Mouse (Mus musculus) kidney, embryonic 15.5 days (tissue): ENCODE measurements at regions not wholly inside any gene's neighbourhood (a gene's known extent, or its start where the extent isn't known, plus 50 kb on each side); places are given as distances from the start of the nearest gene placed in this dataset.

Experiments used
- ATAC-seq: fragments of 200-750 bp; cut with Nextera tagmentation; replicated peaks from 2 replicates; pipeline ENCODE4 v1.8.0; 2017; ENCODE audit warnings: moderate TSS enrichment; ENCODE audit not compliant: low FRiP score
- H3K27ac ChIP-seq: fragments of 300-500 bp; sonication (generic); 2 replicates; pipeline ENCODE4 v1.5.1; 2015; ENCODE audit warnings: mild to moderate bottlenecking, inconsistent platforms
- H3K27me3 ChIP-seq: fragments of 300-500 bp; sonication (generic); 2 replicates; pipeline ENCODE4 v1.6.1; 2015; ENCODE audit warnings: inconsistent platforms
- H3K36me3 ChIP-seq: fragments of 300-500 bp; sonication (generic); 2 replicates; pipeline ENCODE4 v1.6.1; 2015; ENCODE audit warnings: inconsistent platforms
- H3K4me1 ChIP-seq: fragments of 300-500 bp; sonication (generic); 2 replicates; pipeline ENCODE4 v1.6.1; 2015; ENCODE audit warnings: inconsistent platforms
- H3K4me2 ChIP-seq: fragments of 300-500 bp; sonication (generic); 2 replicates; pipeline ENCODE4 v1.6.1; 2015; ENCODE audit warnings: moderate library complexity, mild to moderate bottlenecking, inconsistent platforms
- H3K4me3 ChIP-seq: fragments of 300-500 bp; sonication (generic); replicated peaks from 2 replicates; pipeline ENCODE4 v1.5.1; 2015; ENCODE audit warnings: mild to moderate bottlenecking, inconsistent platforms
- H3K9ac ChIP-seq: fragments of 300-500 bp; sonication (generic); 2 replicates; pipeline ENCODE4 v1.6.1; 2015; ENCODE audit warnings: mild to moderate bottlenecking, inconsistent platforms
- H3K9me3 ChIP-seq: fragments of 300-500 bp; sonication (generic); replicated peaks from 2 replicates; pipeline ENCODE4 v1.6.1; 2016; ENCODE audit warnings: inconsistent platforms
- WGBS: fragments of 180-500 bp; shearing (Covaris S2); methylation state at CpG from one replicate; pipeline ENCODE4 v1.1.7; 2015; ENCODE audit warnings: mixed read lengths; 5-methylcytosine and 5-hydroxymethylcytosine counted together

DNA sequence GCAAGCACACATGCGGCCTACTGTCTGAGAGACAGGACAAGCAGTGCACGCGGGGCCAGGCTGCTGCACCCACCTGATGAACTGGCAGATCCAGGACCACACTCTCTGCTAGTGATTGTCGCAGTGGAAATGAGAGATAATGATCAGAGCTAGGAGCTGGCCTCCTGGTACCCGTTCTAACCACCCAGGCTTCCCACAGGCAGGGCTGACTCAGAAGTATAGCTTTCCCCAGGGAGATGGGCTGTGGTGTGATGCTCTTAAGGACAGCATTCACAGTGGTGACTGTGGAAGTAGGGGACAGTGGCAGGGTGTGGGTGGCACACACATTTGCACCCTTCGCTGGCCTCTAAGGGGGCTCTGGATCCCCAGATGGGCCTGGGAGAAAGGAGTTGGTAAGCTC, 128.0 kb downstream of the Kif26a start:
- ATAC-seq = no peak; the same call in 1 of the 2 replicates
- Histone ChIP-seq H3K4me1 (peaks cover 19% of the 10 kb centered on the region), H3K27me3 (peaks cover 34% of the 10 kb centered on the region), H3K27ac (no peak overlapping the region), H3K36me3 (no peaks in the 10 kb centered on the region), H3K9me3 (no peaks in the 10 kb centered on the region), H3K9ac (no peak overlapping the region), H3K4me3 (no peak overlapping the region), H3K4me2 (no peak overlapping the region)
- 83% methylated on average over 6 of the region's 6 CpGs for WGBS

- H3K4me2 ChIP-seq = no peak overlapping the region
- 25% methylated on average over 11 of the region's 11 CpGs for WGBS
- H3K36me3 ChIP-seq = no peaks in the 10 kb centered on the region
- ATAC-seq = no peak
- peaks cover 39% of the 10 kb centered on the region for H3K27me3 ChIP-seq
- H3K27ac ChIP-seq = no peak overlapping the region
- H3K4me3 ChIP-seq = no peak overlapping the region
- H3K9ac ChIP-seq = no peak overlapping the region
- peaks cover 19% of the 10 kb centered on the region for H3K4me1 ChIP-seq
- H3K9me3 ChIP-seq = no peaks in the 10 kb centered on the region
These were observed 128.7 kb downstream of the Kif26a start for GRCm38 (mm10) chr12:112274756-112275155.

- H3K9me3 ChIP-seq = no peaks in the 10 kb centered on the region
- peaks cover 19% of the 10 kb centered on the region for H3K4me1 ChIP-seq
- H3K27ac ChIP-seq = no peak overlapping the region
- H3K4me3 ChIP-seq = no peak overlapping the region
- peaks cover 42% of the 10 kb centered on the region for H3K27me3 ChIP-seq
- no peaks in the 10 kb centered on the region for H3K36me3 ChIP-seq
- H3K9ac ChIP-seq = no peak overlapping the region
- H3K4me2 ChIP-seq = no peak overlapping the region
- ATAC-seq = no peak
- WGBS = 41% methylated on average over 7 of the region's 7 CpGs
These were observed 130.6 kb downstream of the Kif26a start for GRCm38 (mm10) chr12:112276651-112277050.

DNA sequence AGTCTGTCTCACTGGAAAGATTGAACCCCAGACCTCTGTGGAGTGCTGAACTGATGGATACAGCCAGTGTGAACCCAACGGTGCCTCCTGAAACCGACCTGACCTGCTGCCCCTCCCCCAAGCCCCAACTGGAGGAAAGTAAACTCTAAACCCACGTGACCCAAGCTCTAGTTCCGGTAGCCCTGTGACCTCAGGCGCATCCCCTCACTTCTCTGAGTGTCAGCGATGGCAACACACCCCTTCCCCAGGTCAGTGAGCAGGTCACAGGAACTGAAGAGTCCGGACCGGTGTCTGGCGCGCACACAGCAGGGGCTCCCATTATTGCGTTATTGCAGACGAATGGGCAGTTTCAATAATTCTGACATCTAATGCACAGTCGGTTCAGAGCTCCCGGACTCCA, 131.5 kb downstream of the Kif26a start:
- Histone ChIP-seq H3K4me1 (peaks cover 19% of the 10 kb centered on the region), H3K9me3 (no peaks in the 10 kb centered on the region), H3K9ac (no peak overlapping the region), H3K27ac (no peak overlapping the region), H3K4me2 (0 out of 2 replicates have a peak overlapping the region, but pooled peaks have one; percentile 8), H3K4me3 (no peak overlapping the region), H3K27me3 (peaks cover 46% of the 10 kb centered on the region), H3K36me3 (no peaks in the 10 kb centered on the region)
- no peak for ATAC-seq
- WGBS = 26% methylated on average over 14 of the region's 14 CpGs

GRCm38 (mm10) chr12:112285096-112285495, 139.1 kb downstream of the Kif26a start:
- no peaks in the 10 kb centered on the region for H3K4me1 ChIP-seq
- H3K27ac ChIP-seq = no peak overlapping the region
- 52% methylated on average over 15 of the region's 15 CpGs for WGBS
- no peak overlapping the region for H3K4me3 ChIP-seq
- no peaks in the 10 kb centered on the region for H3K36me3 ChIP-seq
- H3K9ac ChIP-seq = no peak overlapping the region
- H3K4me2 ChIP-seq = no peak overlapping the region
- no peaks in the 10 kb centered on the region for H3K9me3 ChIP-seq
- peaks cover 24% of the 10 kb centered on the region for H3K27me3 ChIP-seq
- ATAC-seq = no peak

GRCm38 (mm10) chr12:112288786-112289185, 142.8 kb downstream of the Kif26a start:
- H3K36me3 ChIP-seq = no peaks in the 10 kb centered on the region
- H3K4me1 ChIP-seq = peaks cover 16% of the 10 kb centered on the region
- H3K4me3 ChIP-seq = no peak overlapping the region
- 85% methylated on average over 3 of the region's 3 CpGs for WGBS
- ATAC-seq = no peak
- no peak overlapping the region for H3K4me2 ChIP-seq
- peaks cover 37% of the 10 kb centered on the region for H3K27me3 ChIP-seq
- no peak overlapping the region for H3K27ac ChIP-seq
- no peaks in the 10 kb centered on the region for H3K9me3 ChIP-seq
- H3K9ac ChIP-seq = no peak overlapping the region

DNA sequence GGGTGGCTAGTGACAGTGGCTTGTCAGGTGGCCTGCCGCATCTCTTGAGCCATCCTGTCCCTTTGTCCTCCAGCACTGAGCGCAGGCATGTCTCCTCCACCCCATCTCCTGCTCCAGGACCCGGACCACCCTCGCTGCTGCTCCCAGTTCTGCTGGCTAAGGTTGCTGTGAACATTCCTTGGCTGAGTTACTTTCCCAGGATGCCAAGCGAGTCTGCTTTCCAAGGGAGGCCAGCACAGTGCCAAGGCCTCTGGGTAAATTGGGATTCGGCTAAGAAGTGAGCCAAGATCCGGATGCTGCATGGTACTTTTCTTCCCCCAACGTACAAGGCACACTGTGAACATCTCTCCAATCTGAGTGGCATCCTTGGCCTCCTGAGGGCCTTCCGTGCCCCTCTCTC, 144.3 kb downstream of the Kif26a start:
- no peak overlapping the region for H3K27ac ChIP-seq
- no peak overlapping the region for H3K4me2 ChIP-seq
- H3K9me3 ChIP-seq = no peaks in the 10 kb centered on the region
- peaks cover 40% of the 10 kb centered on the region for H3K27me3 ChIP-seq
- no peak overlapping the region for H3K4me3 ChIP-seq
- H3K4me1 ChIP-seq = peaks cover 22% of the 10 kb centered on the region
- 90% methylated on average over 9 of the region's 9 CpGs for WGBS
- no peaks in the 10 kb centered on the region for H3K36me3 ChIP-seq
- ATAC-seq = no peak
- H3K9ac ChIP-seq = no peak overlapping the region

DNA sequence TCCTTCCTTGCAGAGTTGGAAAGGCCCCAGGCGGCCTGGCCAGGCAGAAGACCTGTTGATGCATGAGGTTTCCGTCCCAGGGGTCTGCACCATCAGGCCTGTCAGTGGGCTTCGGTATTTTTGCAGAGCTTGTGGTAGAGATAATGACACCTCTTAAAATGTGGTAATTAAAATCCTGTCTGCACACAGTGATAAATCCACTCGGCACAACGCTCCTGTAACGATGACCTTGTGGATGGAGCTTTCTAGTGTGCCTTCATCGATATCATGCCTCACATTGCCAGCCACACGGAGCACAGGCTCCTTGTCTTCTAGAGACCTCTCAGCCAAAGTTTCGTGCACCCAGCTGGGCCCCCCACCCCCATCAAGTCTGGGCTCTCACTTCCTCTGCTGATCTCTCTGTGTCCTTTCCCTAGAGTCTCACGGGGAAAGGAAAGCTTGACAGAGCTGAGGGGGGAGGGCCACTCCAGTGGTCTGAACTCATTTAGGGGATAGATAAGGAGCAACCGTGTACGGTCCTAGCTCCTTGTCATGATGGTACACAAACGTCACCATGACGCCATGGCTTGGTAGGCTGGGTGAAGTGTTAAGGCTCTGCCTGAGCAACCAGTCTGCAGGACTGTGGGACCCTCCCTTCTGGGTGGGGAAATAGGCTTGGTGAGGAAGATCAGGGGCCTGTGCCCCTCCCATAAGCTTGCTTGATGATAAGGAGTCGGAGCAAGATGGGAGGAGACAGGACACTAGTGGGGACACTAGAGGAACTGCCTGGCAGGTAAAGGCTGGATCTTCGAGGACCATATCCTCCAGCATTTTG, 145.9 kb downstream of the Kif26a start:
- no peaks in the 10 kb centered on the region for H3K9me3 ChIP-seq
- peaks cover 40% of the 10 kb centered on the region for H3K27me3 ChIP-seq
- H3K27ac ChIP-seq = no peak overlapping the region
- H3K4me3 ChIP-seq = no peak overlapping the region
- no peak for ATAC-seq
- H3K4me2 ChIP-seq = no peak overlapping the region
- no peak overlapping the region for H3K9ac ChIP-seq
- 59% methylated on average over 16 of the region's 16 CpGs for WGBS
- no peaks in the 10 kb centered on the region for H3K36me3 ChIP-seq
- H3K4me1 ChIP-seq = peaks cover 33% of the 10 kb centered on the region

DNA sequence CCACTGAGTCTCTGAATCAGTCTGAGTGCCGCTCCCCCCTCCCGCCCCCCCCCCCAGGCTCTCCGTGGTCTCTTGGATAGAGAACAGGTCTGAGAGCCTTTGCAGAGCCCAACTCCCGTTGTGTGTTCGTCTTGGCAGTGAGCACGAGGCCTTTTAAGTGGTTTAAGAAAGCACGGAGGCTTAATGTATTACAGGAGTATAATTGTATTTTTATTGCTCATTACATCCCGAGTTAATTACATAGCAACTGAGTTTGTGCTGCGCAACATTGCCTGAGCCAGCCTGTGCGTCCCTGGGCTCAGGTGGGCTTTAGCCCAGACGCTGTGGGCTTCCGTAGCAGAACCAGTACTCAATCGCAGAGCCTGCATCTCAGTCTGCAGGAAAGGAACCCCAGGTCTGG, 147.1 kb downstream of the Kif26a start:
- H3K27ac ChIP-seq = no peak overlapping the region
- peaks cover 34% of the 10 kb centered on the region for H3K27me3 ChIP-seq
- no peaks in the 10 kb centered on the region for H3K36me3 ChIP-seq
- no peak overlapping the region for H3K4me3 ChIP-seq
- H3K9ac ChIP-seq = no peak overlapping the region
- 67% methylated on average over 13 of the region's 13 CpGs for WGBS
- H3K4me2 ChIP-seq = no peak overlapping the region
- no peak for ATAC-seq
- H3K4me1 ChIP-seq = peaks cover 33% of the 10 kb centered on the region
- H3K9me3 ChIP-seq = no peaks in the 10 kb centered on the region

DNA sequence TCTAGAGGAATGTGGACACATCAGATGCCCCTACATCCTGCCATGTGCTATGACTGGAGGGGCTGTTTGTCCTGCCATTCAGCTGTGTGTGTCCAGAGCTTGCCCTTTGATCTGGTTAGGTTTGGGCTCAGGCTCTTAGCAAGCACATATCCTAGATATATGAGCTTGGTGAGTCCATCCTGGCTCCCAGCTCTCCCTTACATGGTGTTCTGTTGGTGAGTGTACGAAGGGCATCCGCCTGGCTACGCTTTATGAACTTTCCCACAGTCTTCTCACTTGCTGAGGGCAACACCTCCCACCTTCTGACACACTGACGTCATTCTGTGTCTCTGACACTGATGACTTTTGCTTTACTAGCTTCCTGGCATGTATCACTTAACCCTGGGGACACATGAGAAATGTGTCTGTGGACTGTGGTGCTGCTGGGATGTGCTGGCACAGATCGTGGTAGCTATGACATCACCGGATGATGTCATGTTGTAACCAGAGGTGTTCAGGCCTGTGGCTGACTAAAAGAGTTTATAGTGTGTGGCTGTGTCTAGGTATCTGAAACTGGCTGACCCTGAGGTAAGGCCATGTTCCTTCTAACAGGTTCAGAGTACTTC, 149.4 kb downstream of the Kif26a start:
- Histone ChIP-seq H3K4me1 (peaks cover 41% of the 10 kb centered on the region), H3K4me3 (no peak overlapping the region), H3K27ac (0 out of 2 replicates have a peak overlapping the region, but pooled peaks have one; percentile 3), H3K36me3 (no peaks in the 10 kb centered on the region), H3K4me2 (no peak overlapping the region), H3K9me3 (no peaks in the 10 kb centered on the region), H3K9ac (no peak overlapping the region), H3K27me3 (peaks cover 46% of the 10 kb centered on the region)
- ATAC-seq = peak; percentile 63
- 52% methylated on average over 6 of the region's 6 CpGs for WGBS

DNA sequence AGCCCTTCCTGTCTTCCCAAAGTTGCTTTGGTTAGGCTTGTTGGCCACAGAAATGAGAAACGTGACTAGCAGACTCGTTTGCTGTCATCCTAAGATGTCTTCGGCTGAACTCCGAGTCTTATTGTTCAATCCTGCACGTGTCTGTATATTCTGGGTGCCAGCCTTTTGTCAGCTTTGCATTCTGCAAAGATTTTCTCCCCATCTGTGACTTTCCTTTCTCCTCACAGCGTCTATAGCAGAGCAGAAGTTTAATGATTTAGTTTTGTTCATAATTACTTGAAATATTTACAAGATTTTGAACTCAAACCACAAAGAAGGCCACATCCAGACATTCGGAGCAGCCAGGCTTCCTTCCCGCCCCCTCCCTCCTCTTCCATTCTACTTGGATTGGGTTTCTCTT, 152.5 kb downstream of the Kif26a start:
- 87% methylated on average over 8 of the region's 8 CpGs for WGBS
- H3K4me2 ChIP-seq = no peak overlapping the region
- peaks cover 36% of the 10 kb centered on the region for H3K4me1 ChIP-seq
- H3K9ac ChIP-seq = no peak overlapping the region
- H3K4me3 ChIP-seq = no peak overlapping the region
- peaks cover 63% of the 10 kb centered on the region for H3K27me3 ChIP-seq
- ATAC-seq = no peak
- no peak overlapping the region for H3K27ac ChIP-seq
- H3K9me3 ChIP-seq = no peaks in the 10 kb centered on the region
- H3K36me3 ChIP-seq = no peaks in the 10 kb centered on the region

DNA sequence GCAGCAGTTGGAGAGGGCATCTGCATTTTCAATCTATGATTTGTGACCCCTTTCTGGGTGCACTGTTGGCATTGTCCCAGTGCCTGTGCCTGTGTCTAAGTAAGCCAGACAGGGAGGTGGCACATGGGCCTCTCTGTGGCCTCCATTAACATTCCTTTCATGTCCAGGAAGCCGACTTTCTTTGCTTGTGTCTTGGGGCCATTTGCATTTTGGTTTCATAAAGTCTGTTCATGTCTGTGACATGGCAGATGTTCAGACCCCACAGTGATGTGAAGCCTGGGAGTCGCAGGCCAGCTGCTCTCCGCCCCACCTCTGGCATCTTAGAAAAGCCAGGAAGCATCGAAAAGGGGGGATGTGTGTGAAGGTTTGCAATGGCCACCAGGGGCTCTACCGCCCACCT, 153.1 kb downstream of the Kif26a start:
- no peak for ATAC-seq
- Histone ChIP-seq H3K9me3 (no peaks in the 10 kb centered on the region), H3K4me3 (no peak overlapping the region), H3K27me3 (peaks cover 62% of the 10 kb centered on the region), H3K36me3 (no peaks in the 10 kb centered on the region), H3K27ac (no peak overlapping the region), H3K4me2 (no peak overlapping the region), H3K9ac (no peak overlapping the region), H3K4me1 (peaks cover 36% of the 10 kb centered on the region)
- 74% methylated on average over 5 of the region's 5 CpGs for WGBS
